Mouse (Mus musculus) activated CD4-positive, CD25-positive, alpha-beta regulatory T cell, adult 4 months (primary cell): ENCODE measurements around the gene Trim44. TPM values are rescaled to one million over a fixed set of nuclear protein-coding genes. Genes with fewer than 3 reads are reported as not detected.

ENCODE experiments used
- ATAC-seq: one replicate; pipeline ENCODE4 v1.8.0; 2017
- polyA plus RNA-seq, 2 experiments: library from polyadenylated mRNA; unstranded; fragments of 100-300 nt; shearing (Covaris generic); gene quantifications; one replicate each; pipeline ENCODE4 v1.2.1; 2017

Gene Trim44
- polyA plus RNA-seq, 2 experiments from 2014 or later = 5.7 to 6.8 TPM

DNA sequence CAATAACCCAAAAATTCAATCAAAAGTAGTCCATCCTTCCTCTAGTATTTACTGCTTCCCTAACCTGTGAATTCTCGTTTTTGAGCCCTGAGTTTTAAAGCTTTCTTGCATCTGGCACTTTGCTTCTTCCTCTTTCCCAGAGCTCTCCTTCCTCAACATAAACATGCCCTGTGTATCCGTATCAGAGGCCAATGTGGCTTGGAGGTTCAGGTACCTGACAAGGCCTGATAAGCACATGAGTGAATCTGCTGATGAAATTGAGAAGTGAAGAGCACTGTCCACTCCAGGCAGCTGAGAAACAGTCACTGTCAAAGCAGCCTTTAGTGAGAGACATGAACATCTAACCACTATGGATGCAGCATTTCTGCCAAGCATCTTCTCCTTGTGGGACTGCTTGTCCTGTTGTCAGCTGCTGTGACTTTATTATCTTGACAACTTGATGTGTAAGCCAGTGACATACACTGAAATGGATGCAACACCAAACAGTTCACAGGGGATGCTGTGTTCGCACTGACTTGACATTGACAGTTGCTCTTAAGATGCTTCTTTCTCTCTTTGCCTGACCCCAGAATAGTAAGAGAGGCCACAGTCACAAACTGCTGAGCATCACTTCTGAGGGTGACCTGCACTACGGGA is 42.9 kb downstream of the Trim44 start:
- no peak for ATAC-seq

DNA sequence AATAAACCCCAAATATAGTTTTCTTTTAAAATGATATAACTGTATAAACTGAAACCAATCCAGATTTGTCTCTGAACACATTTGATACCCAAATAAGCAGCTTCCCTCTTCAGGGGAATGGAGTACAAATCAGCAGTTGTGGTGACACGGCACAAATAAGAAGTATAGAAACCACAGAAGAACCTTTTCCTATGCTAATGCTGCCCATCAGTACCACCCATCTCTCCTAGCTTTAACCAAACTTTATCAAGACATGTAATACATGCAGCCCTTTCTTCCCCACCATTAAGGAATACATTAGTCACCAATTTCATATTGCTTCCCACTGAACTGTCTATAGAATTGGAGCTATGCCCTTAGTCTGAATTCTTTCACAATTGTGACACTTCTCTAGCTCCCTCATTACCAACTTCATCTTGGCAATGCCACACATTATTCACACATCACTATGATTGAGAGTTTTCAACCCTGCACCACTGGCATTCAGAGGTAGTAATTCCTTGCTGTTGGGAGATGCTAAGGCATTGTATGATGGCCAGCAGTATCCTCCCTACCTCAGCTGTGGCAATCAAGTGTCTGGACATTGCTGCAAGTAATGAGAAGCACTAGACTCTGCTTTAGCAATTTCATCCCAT is 44.6 kb downstream of the Trim44 start:
- no peak for ATAC-seq

GRCm38 (mm10) chr2:102362266-102362665 is 45.4 kb downstream of the Trim44 start:
- no peak for ATAC-seq

GRCm38 (mm10) chr2:102356879-102357695 is 50.5 kb downstream of the Trim44 start:
- ATAC-seq = no peak

- ATAC-seq = no peak
These were observed 53.6 kb downstream of the Trim44 start for GRCm38 (mm10) chr2:102354076-102354475.

- no peak for ATAC-seq
These were observed 66.2 kb downstream of the Trim44 start for GRCm38 (mm10) chr2:102341429-102341828.

DNA sequence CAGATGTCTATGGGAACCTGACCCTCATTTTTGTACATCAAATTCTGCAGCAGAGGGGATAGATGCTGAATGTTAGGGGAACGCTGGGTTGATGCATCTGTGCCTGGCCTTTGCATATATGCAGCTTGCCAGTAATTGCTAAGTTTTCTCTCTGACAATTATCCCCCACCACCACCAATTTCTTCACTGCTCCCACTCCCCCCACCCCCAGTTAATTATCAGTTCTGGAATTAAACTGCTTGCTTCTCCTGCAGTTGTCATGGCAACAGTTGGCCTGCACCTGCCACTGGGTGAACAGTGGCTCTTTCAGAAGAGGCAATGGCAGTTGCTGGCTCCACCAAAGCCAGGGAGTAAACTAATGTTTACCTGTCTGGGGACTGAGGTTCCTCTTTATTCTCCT is 70.8 kb downstream of the Trim44 start:
- no peak for ATAC-seq

GRCm38 (mm10) chr2:102331932-102332331 is 75.7 kb downstream of the Trim44 start:
- ATAC-seq = no peak

DNA sequence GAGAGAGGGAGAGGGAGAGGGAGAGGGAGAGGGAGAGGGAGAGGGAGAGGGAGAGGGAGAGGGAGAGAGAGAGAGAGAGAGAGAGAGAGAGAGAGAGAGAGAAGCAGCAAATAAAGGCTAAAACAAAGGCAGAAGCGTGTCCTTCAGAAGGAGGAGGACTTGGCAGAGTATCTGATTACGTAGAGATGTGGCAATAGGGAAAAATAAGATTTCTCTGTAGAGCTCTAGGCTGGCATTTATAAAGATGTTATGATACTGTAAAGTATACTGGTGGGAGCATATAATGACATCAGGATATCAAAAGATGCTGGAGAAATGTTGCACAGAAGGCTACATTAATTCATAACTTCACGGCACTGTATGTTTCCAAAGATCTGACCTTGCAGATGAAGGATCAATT is 76.5 kb downstream of the Trim44 start:
- no peak for ATAC-seq

GRCm38 (mm10) chr2:102325921-102326320 is 81.7 kb downstream of the Trim44 start:
- no peak for ATAC-seq

GRCm38 (mm10) chr2:102324336-102324735 is 83.3 kb downstream of the Trim44 start:
- ATAC-seq = no peak

DNA sequence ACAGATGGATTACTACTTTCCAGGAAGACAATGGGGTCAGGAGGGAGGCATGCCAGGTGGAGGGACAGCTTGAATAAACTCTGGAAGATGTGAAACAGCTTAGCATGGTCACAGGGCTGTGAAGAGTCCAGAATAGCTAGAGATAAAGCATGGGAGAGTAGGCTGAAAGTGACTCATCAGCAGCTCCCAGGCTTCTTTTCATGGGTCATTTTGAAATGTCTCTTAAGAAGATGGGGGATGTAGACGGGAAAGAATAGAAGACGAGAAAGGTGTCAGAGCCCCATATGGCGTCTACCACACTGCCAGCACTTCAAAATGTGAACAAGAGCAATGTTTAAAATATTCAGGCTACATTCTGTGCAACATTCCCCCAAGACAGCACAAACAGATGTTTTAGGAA is 91.1 kb downstream of the Trim44 start:
- no peak for ATAC-seq

GRCm38 (mm10) chr2:102315153-102315552 is 92.5 kb downstream of the Trim44 start:
- no peak for ATAC-seq

DNA sequence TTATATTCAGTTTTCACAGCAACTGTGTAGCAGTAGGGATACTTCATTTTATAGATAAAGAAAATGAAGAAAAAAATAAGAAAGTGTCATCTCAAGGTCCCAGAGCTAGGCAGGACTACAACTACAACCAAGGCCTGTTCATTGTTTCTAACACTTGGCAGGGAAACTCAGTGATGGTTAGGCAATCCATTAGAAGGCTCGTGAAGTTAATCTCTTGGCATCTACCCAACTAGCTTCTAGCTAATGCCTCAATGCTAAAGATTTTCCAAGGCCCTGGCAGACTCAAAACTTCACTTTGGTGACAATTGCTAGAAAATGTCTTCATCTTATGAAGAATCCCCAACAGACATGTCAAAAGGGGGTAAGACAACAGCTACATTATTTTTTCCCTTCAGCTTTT is 93.0 kb downstream of the Trim44 start:
- no peak for ATAC-seq

- no peak for ATAC-seq
These were observed 93.6 kb downstream of the Trim44 start for GRCm38 (mm10) chr2:102314068-102314467.

DNA sequence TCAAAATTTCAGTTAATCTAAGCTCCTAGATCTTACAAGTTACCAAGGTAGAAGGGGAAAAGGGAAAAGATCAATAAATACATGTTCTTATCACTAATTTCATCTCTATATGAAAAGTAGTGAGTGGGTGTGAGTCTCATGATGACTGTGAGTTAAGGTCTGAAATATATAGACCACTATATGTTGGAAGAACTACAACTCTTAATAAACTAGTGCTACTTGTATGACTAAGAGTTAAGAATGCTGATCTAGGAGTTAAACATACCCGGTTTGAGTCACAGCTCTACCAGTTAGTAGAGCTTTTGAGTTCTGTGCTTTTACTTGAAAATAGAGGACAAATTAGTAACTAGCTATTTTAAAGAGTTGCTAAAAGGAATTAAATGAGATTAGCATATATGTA is 94.7 kb downstream of the Trim44 start:
- ATAC-seq = peak; percentile 61

DNA sequence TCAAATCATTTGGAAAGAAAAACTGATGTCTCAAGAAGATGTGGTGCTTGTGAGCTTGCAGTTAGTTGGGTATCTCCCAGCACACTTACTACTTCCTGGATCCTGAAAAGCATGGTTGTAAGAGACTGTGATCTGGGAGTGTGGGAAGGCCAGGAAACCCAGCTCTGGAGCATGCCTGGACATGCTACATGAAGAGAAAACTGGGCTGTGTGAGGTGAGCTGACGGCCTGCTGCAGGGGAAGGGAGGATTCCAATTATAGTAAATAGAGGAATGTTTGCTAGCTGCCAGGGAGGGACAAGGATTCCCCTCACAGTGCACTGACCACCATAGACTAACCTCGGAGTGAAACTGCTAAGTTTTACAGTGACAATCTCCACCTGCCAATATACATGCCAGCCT is 104.4 kb downstream of the Trim44 start:
- no peak for ATAC-seq

DNA sequence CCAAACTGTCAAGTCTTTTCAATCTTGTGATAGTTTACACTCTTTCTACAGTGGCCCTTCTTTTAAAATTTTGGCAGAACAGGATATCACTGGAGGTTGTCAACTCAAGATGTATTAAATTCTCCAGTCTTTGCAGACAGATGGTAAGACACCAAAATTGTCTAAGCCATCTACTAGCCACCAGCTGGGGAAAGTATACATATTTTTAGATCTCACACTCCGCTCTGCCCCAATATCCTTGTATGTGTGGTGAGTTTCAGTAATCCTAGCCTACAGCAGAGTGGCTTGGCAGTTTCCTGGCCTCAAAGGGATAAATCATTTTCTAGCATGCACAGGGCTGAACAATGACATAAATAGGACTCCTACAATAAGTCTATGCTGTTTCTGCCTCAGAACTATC is 105.1 kb downstream of the Trim44 start:
- ATAC-seq = no peak

GRCm38 (mm10) chr2:102294827-102295270 is 112.8 kb downstream of the Trim44 start:
- no peak for ATAC-seq

GRCm38 (mm10) chr2:102293181-102293580 is 114.4 kb downstream of the Trim44 start:
- no peak for ATAC-seq

- ATAC-seq = no peak
These were observed 115.6 kb downstream of the Trim44 start for GRCm38 (mm10) chr2:102292051-102292450.

DNA sequence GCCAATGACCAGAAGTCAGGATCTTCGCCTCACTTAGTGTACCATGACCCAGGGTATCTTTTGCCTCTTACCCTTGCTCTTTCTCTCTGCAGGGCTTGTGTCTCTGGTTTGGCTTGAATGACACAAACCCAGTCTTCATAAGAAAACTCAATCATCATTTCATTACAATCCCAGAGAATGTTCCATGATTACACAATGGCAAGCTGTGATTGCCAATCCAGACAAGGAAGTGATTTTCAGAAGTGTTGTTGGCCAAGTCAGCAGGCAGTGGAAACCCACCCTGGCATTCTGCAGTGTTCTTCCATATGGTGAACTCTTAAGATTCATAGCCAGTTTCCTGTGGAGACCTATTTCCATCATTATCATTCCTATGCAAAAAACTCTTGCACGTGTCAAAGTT is 116.1 kb downstream of the Trim44 start:
- ATAC-seq = no peak

GRCm38 (mm10) chr2:102290041-102290440 is 117.6 kb downstream of the Trim44 start:
- ATAC-seq = peak; percentile 84

DNA sequence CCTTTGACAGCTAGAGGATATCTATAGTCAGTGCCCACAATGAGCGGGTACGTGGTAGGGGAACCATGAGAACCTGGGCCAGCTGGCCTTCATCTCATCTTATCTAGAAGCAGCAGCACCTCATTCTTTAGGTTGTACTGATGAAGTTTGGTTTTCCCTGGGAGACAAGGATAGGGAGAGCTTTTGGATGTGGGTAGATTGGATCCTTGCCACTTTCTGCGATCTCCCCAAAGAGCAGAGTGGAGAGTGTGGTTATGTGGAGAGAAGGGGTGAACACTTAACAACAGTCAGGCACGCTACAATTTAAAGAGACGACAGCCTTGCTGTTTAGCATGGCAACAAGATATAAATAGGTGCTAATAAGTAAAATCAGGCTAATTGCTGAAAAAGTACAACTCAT is 119.0 kb downstream of the Trim44 start:
- no peak for ATAC-seq
